Mouse (Mus musculus): ENCODE data around the gene Ghrhr.

Gene Ghrhr

GRCm38 (mm10) chr6:55434360-55434759 lies 58.3 kb downstream of the Ghrhr start:
- Histone ChIP-seq H3K36me3 (ENCODE audit: control insufficient read depth, insufficient read depth, low read length, poor library complexity, severe bottlenecking) (no peaks in the 10 kb centered on the region), H3K27me3 (ENCODE audit: control insufficient read depth, insufficient read depth, low read length, poor library complexity, severe bottlenecking) (no peaks in the 10 kb centered on the region)
- no peak for DNase-seq (ENCODE audit: low read depth, low spot score)

DNA sequence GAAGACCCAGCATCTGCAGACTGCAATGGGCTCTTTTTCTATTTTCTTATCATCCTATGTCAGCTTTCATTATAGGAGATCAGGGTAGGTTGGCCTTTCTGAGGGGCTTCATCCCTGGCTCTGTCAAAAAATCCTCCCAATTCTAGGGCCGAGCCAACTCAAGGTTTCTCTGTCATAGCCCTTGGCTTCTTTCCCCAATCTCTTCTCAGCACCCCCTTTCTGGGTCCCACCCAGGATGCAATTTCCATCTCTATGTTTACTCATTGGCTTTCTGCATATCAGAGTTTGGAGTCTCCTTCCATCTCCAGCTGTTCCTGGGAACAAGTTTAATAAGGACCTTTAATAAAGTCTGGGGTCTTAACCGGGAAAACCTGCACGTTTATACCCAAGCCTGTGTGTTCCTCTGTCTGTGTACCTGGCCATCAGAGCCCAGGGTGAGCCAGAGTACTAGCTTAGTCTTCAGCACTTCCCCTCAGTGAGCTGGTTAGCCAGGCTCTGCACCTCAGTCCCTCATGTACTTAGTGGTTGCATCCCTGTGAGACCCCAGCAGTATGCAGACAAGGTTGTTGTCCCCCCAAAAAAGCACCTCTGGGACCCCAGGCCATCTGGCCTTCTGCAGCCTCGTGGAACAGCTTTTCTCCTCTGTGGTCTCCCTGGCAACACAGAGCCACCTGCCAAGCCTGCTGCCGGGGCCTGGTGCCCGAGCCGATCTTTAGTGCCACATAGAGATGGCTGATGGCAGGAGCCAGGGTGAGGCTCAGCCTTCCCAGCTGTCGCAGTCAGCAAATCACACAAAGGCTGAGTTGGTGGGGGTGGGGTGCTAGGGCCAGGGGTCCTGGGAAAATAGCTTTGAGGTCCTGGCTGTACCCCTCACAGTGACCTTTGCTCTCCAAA lies 59.4 kb downstream of the Ghrhr start:
- H3K27me3 ChIP-seq (ENCODE audit: control insufficient read depth, insufficient read depth, low read length, poor library complexity, severe bottlenecking): no peaks in the 10 kb centered on the region

GRCm38 (mm10) chr6:55437919-55438318 lies 61.8 kb downstream of the Ghrhr start:
- H3K27me3 ChIP-seq (ENCODE audit: control insufficient read depth, insufficient read depth, low read length, poor library complexity, severe bottlenecking): no peaks in the 10 kb centered on the region
- no peak for DNase-seq (ENCODE audit: low read depth, low spot score)
- H3K36me3 ChIP-seq (ENCODE audit: control insufficient read depth, insufficient read depth, low read length, poor library complexity, severe bottlenecking): no peaks in the 10 kb centered on the region

More for the DNA sequence above, 59.4 kb downstream of the Ghrhr start:
- no peaks in the 10 kb centered on the region for H3K36me3 ChIP-seq (ENCODE audit: control insufficient read depth, insufficient read depth, low read length, poor library complexity, severe bottlenecking)
- no peak for DNase-seq (ENCODE audit: low read depth, low spot score)

Measured in splenic B cell, adult 2 months (primary cell).